Mouse (Mus musculus) intestine, embryonic 14.5 days (tissue): ENCODE measurements around the gene Dnase1. TPM values are rescaled to one million over a fixed set of nuclear protein-coding genes. Genes with fewer than 3 reads are reported as not detected.

ENCODE experiments used
- ATAC-seq: fragments of 200-750 bp; cut with Nextera tagmentation; replicated peaks from 2 replicates; pipeline ENCODE4 v1.8.0; 2017; ENCODE audit warnings: low read depth, moderate number of reproducible peaks, moderate TSS enrichment, moderate library complexity; ENCODE audit not compliant: low FRiP score, low TSS enrichment
- DNase-seq: peaks from one replicate; pipeline ENCODE4 v3.0.0-alpha.2; 2018; ENCODE audit warnings: low spot score
- H3K27ac ChIP-seq: fragments of 300-500 bp; sonication (generic); 2 replicates; pipeline ENCODE4 v1.5.1; 2014; ENCODE audit warnings: low read depth, mild to moderate bottlenecking, control low read depth
- H3K27me3 ChIP-seq: fragments of 300-500 bp; sonication (generic); replicated peaks from 2 replicates; pipeline ENCODE4 v1.6.1; 2014; ENCODE audit warnings: low read length, control low read depth; ENCODE audit not compliant: control insufficient read depth, insufficient read depth
- H3K36me3 ChIP-seq: fragments of 300-500 bp; sonication (generic); 2 replicates; pipeline ENCODE4 v1.6.1; 2014; ENCODE audit warnings: low read length, control low read depth; ENCODE audit not compliant: control insufficient read depth, insufficient read depth
- H3K4me1 ChIP-seq: fragments of 300-500 bp; sonication (generic); replicated peaks from 2 replicates; pipeline ENCODE4 v1.6.1; 2014; ENCODE audit warnings: low read length, control low read depth, mixed read lengths; ENCODE audit not compliant: control insufficient read depth, insufficient read depth
- H3K4me2 ChIP-seq: fragments of 300-500 bp; sonication (generic); 2 replicates; pipeline ENCODE4 v1.6.1; 2014; ENCODE audit warnings: low read length
- H3K4me3 ChIP-seq: fragments of 300-500 bp; sonication (generic); 2 replicates; pipeline ENCODE4 v1.5.1; 2014; ENCODE audit warnings: low read depth, low read length, control low read depth, mixed read lengths
- H3K9ac ChIP-seq: fragments of 300-500 bp; sonication (generic); 2 replicates; pipeline ENCODE4 v1.6.1; 2014; ENCODE audit warnings: mild to moderate bottlenecking, low read length
- H3K9me3 ChIP-seq: fragments of 300-500 bp; sonication (generic); 2 replicates; pipeline ENCODE4 v1.6.1; 2016; ENCODE audit warnings: low read length, control low read depth; ENCODE audit not compliant: control insufficient read depth
- WGBS: fragments of 180-500 bp; shearing (Covaris S2); extraction: QIAGEN DNeasy Blood & Tissue Kit; methylation state at CpG from one replicate; pipeline ENCODE4 v1.1.7; 2014; 5-methylcytosine and 5-hydroxymethylcytosine counted together
- microRNA-seq: library from miRNA; unstranded; fragments of <30 nt; microRNA quantifications from one replicate; pipeline ENCODE4, GENCODE M21; 2016
- polyA plus RNA-seq: library from polyadenylated mRNA; unstranded; fragments of >200 nt; fragmentation: Nextera tagmentation; extraction: Ambion mirVana; gene quantifications from 2 replicates; pipeline ENCODE4 v1.2.1, GENCODE M21; 2014

The Dnase1 gene
- polyA plus RNA-seq, 1 experiment from 2014 or later = 4.4 TPM

DNA sequence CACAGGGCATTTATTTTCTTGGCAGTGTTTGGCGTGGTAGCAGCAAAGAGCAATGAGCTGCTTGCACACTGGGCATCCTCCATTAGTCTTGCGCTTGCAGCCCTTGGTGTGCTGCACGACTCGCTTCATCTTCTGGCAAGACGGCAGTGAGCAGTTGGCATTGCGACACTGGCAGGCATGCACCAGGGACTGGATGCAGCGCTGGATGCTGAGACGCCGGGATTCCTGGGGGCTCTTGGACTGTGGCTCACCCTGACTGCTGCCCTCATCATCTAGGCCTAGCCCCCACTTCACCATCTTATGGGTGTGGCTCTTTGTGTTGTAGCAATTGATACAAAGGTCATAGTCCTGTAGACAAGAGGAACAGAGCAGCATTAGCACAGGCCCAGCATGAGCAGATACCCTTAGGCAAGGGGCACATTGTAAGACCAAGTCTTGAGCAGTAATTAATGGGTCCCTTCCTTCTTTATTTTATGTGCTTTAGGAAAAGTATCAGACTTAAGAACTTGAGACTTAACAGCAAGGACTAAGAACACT, 49.2 kb downstream of the Dnase1 start:
- H3K27ac ChIP-seq = no peak overlapping the region
- H3K9ac ChIP-seq = no peak overlapping the region
- H3K36me3 ChIP-seq = peaks cover 93% of the 10 kb centered on the region
- no peak for DNase-seq
- H3K9me3 ChIP-seq = no peaks in the 10 kb centered on the region
- H3K4me3 ChIP-seq = no peak overlapping the region
- WGBS = 95% methylated on average over 9 of the region's 9 CpGs
- no peak overlapping the region for H3K4me2 ChIP-seq
- H3K4me1 ChIP-seq = no peaks in the 10 kb centered on the region
- H3K27me3 ChIP-seq = no peaks in the 10 kb centered on the region
- no peak for ATAC-seq

- WGBS = 92% methylated on average over 8 of the region's 8 CpGs
- no peak for DNase-seq
Observed at GRCm38 (mm10) chr16:4087214-4087913, 50.6 kb downstream of the Dnase1 start.

More at GRCm38 (mm10) chr16:4087214-4087913, 50.6 kb downstream of the Dnase1 start:
- H3K36me3 ChIP-seq = peaks cover 96% of the 10 kb centered on the region
- ATAC-seq = no peak
- H3K27me3 ChIP-seq = no peaks in the 10 kb centered on the region
- no peak overlapping the region for H3K4me3 ChIP-seq
- H3K4me2 ChIP-seq = no peak overlapping the region
- H3K4me1 ChIP-seq = no peaks in the 10 kb centered on the region
- H3K9ac ChIP-seq = no peak overlapping the region
- H3K27ac ChIP-seq = no peak overlapping the region
- H3K9me3 ChIP-seq = no peaks in the 10 kb centered on the region

Small RNA genes lying within 50 kb of the gene (microRNA-seq; reads per million reads assigned to microRNA genes)
- gene Gm23413 = not detected

Other genes with a start within 250 kb of the Dnase1 start
- gene Olfr15, start 206.1 kb upstream of the Dnase1 start, polyA plus RNA-seq = not detected in 2 replicates
- gene Zfp174, start 189.7 kb upstream of the Dnase1 start, polyA plus RNA-seq = 1.2 and 1.3 TPM in 2 replicates
- 46.9 and 47.3 TPM in 2 replicates for gene Naa60, start 164.6 kb upstream of the Dnase1 start, polyA plus RNA-seq
- gene Zfp597, start 152.4 kb upstream of the Dnase1 start, polyA plus RNA-seq = 5.8 and 6.0 TPM in 2 replicates
- gene Gm20695, start 152.3 kb upstream of the Dnase1 start, polyA plus RNA-seq = 1.7 and 2.0 TPM in 2 replicates
- gene 1700037C18Rik, start 128.3 kb upstream of the Dnase1 start, polyA plus RNA-seq = 4.8 and 5.3 TPM in 2 replicates
- gene Cluap1, start 128.1 kb upstream of the Dnase1 start, polyA plus RNA-seq = 21.8 and 24.3 TPM in 2 replicates
- gene Nlrc3, start 60.3 kb upstream of the Dnase1 start, polyA plus RNA-seq = 0.84 and 1.6 TPM in 2 replicates
- gene Slx4, start 33.2 kb upstream of the Dnase1 start, polyA plus RNA-seq = 23.5 and 23.8 TPM in 2 replicates
- gene Trap1, start 40.9 kb downstream of the Dnase1 start, polyA plus RNA-seq = 118 and 122 TPM in 2 replicates
- gene Crebbp, start 177.1 kb downstream of the Dnase1 start, polyA plus RNA-seq = 38.1 and 43.4 TPM in 2 replicates